Mouse (Mus musculus): ENCODE results near the gene Dimt1.
"Not testable (repeated sequence)": the region's sequence is repeated elsewhere in the genome, so short reads cannot be mapped to it uniquely, and the experiment has no call there.

Gene Dimt1

DNA sequence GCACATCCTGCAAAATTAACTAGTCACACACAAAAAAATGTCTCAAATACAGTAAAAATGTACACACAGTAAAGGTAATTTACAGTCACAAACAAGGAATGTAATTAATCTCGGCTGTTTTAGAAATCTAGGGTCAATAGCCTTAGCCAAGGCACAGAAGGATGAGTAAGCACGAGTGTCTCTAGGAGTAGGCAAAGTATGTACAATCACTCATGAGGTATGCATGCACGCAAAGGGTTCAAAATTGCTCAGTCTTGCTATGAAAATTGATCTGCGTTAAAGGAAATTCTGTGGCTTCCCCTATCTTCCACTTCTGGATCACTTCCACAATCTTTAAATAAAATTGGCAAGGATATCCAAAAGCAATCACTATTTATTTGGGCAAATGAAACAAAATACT is 14.6 kb downstream of the Dimt1 start:
- DNase-seq, result no peak

DNA sequence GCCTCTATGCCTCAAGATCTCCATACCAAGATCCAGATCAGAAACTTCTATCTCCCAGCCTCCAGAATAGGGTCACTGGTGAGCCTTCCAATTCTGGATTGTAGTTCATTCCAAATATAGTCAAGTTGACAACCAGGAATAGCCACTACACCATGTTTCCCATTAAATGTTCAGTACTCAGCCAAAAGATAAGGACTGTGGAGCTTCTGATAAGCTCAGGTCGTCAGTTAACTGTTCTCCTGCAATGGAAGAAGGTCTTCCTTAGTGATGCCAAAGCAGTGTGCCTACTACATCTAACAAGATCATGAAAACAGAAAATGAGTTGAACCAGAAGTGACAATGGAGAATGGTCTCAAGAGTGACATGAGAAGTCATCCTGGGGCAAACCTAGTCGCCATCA is 50.0 kb downstream of the Dimt1 start:
- DNase-seq, result no peak

- DNase-seq, result not testable (repeated sequence)
These were observed 50.6 kb downstream of the Dimt1 start for GRCm38 (mm10) chr13:106997557-106997956.

GRCm38 (mm10) chr13:106998026-106998425 is 51.1 kb downstream of the Dimt1 start:
- peak; percentile 3 to 4 for DNase-seq

- DNase-seq, result no peak
These were observed 51.7 kb downstream of the Dimt1 start for GRCm38 (mm10) chr13:106998671-106999070.

DNA sequence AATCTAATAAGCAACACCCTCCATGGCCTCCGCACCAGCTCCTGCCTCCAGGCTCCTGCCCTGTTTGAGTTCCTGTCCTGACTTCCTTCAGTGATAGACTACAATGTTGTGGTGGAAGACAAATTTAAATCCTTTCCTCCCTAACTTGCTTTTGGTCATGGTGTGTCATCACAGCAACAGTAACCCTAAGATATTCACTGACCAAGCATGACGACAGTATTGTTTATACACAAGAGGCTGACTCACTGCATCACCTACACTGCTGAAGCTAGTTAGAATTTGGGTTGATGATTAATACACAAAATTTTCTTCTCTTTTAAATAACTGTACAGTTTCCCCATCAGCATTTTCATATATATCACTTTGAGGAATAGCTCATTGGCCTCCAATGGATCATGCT is 56.3 kb downstream of the Dimt1 start:
- DNase-seq, result no peak

GRCm38 (mm10) chr13:107008174-107008573 is 61.2 kb downstream of the Dimt1 start:
- no peak for DNase-seq

All from cerebellum, postnatal 10 days (tissue).